Mouse (Mus musculus) forebrain, postnatal 0 days (tissue): ENCODE results near the gene Riox2. TPM values are rescaled to one million over a fixed set of nuclear protein-coding genes. Genes with fewer than 3 reads are reported as not detected.

Experiments used
- ATAC-seq: fragments of 200-750 bp; cut with Nextera tagmentation; 2 replicates; pipeline ENCODE4 v1.8.0; 2017; ENCODE audit warnings: mild to moderate bottlenecking, moderate library complexity
- DNase-seq: peaks from one replicate; pipeline ENCODE4 v3.0.0-alpha.2; 2015
- H3K27ac ChIP-seq: fragments of 300-500 bp; sonication (generic); 2 replicates; pipeline ENCODE4 v1.5.1; 2014; ENCODE audit warnings: low read depth, mild to moderate bottlenecking, antibody characterized with exemption, low read length, moderate library complexity, mixed read lengths
- H3K27me3 ChIP-seq: fragments of 300-500 bp; sonication (generic); 2 replicates; pipeline ENCODE4 v1.6.1; 2014; ENCODE audit warnings: mild to moderate bottlenecking, low read length, mixed read lengths; ENCODE audit not compliant: insufficient read depth
- H3K36me3 ChIP-seq: fragments of 300-500 bp; sonication (generic); 2 replicates; pipeline ENCODE4 v1.6.1; 2014; ENCODE audit warnings: mild to moderate bottlenecking, moderate library complexity; ENCODE audit not compliant: insufficient read depth
- H3K4me1 ChIP-seq: fragments of 300-500 bp; sonication (generic); 2 replicates; pipeline ENCODE4 v1.6.1; 2014; ENCODE audit warnings: antibody characterized with exemption; ENCODE audit not compliant: insufficient read depth
- H3K4me2 ChIP-seq: fragments of 300-500 bp; sonication (generic); 2 replicates; pipeline ENCODE4 v1.6.1; 2014; ENCODE audit warnings: low read depth, mild to moderate bottlenecking, moderate library complexity
- H3K4me3 ChIP-seq: fragments of 300-500 bp; sonication (generic); 2 replicates; pipeline ENCODE4 v1.5.1; 2014; ENCODE audit warnings: low read depth, low read length, mixed read lengths
- H3K9ac ChIP-seq: fragments of 300-500 bp; sonication (generic); 2 replicates; pipeline ENCODE4 v1.6.1; 2014; ENCODE audit warnings: mild to moderate bottlenecking
- H3K9me3 ChIP-seq: fragments of 300-500 bp; sonication (generic); 2 replicates; pipeline ENCODE4 v1.6.1; 2016; ENCODE audit warnings: low read length
- CTCF ChIP-seq: sonication (generic); IDR thresholded peaks from 2 replicates; pipeline ENCODE4 v1.5.1; 2016; ENCODE audit warnings: antibody characterized with exemption, control low read depth, low read depth
- WGBS: fragments of 180-500 bp; shearing (Covaris S2); extraction: QIAGEN DNeasy Blood & Tissue Kit; methylation state at CpG from one replicate; pipeline ENCODE4 v1.1.7; 2014; 5-methylcytosine and 5-hydroxymethylcytosine counted together
- polyA plus RNA-seq: library from polyadenylated mRNA; unstranded; fragments of >200 nt; fragmentation: Nextera tagmentation; extraction: Ambion mirVana; gene quantifications from 2 replicates; pipeline ENCODE4 v1.2.1, GENCODE M21; 2015
- total RNA-seq: library from RNA; depleted of rRNA; stranded (reverse); fragments of >200 nt; gene quantifications from 2 replicates; pipeline ENCODE4 v1.2.3, GENCODE M21; 2014

Gene Riox2
- total and polyA plus RNA-seq, 2 experiments from 2014 or later: 9.8 to 12.2 TPM

DNA sequence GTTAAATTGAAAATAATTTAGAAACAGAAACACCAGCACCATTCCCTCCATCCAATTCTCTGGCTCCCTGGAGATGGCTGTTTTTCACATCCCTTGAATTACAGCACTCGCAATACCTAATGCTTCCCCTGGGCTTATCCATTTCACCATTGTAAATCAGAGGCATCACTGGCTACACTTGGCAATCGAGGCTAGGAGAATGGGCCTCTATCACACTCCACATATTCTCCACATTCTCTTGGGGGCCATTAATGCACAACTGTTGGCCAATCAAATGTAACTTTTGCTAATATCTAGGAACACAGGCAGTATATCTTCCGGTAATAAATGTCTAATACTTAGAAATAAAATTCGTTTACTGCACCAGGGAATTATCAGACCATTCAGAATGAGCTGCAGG, 8.0 kb upstream of the Riox2 start:
- DNase-seq: no peak
- Histone ChIP-seq H3K4me3 (no peak overlapping the region), H3K27ac (no peak overlapping the region), H3K9ac (no peak overlapping the region), H3K4me2 (no peak overlapping the region), H3K4me1 (no peaks in the 10 kb centered on the region), H3K36me3 (no peaks in the 10 kb centered on the region), H3K9me3 (no peaks in the 10 kb centered on the region), H3K27me3 (no peaks in the 10 kb centered on the region)
- WGBS: 84% methylated on average over 4 of the region's 4 CpGs
- ATAC-seq: no peak
- TF ChIP-seq CTCF: no peak

DNA sequence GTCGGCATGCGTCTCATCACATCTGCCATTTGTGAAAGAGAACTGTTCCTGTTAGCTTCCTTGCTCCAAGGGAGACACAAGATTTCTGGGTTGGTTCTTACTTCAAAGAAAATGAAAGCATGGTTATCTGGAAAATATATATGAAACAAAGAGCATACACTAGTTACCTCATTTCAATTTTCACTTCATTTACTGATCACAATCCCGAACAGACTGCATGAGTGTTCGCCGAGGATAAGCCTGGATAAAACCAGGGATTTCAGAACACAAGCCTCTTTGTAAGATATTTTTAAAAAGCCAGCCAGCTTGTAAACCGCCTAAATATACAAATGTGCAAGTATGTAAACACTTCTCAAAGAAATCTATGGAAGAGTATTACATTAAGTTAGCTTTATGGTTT, 7.6 kb upstream of the Riox2 start:
- H3K36me3 ChIP-seq: no peaks in the 10 kb centered on the region
- no peak for TF ChIP-seq CTCF
- no peaks in the 10 kb centered on the region for H3K27me3 ChIP-seq
- H3K27ac ChIP-seq: no peak overlapping the region
- DNase-seq (no peak), ATAC-seq (no peak)
- no peaks in the 10 kb centered on the region for H3K4me1 ChIP-seq
- no peaks in the 10 kb centered on the region for H3K9me3 ChIP-seq
- no peak overlapping the region for H3K4me2 ChIP-seq
- no peak overlapping the region for H3K9ac ChIP-seq
- no peak overlapping the region for H3K4me3 ChIP-seq
- 86% methylated on average over 6 of the region's 6 CpGs for WGBS

DNA sequence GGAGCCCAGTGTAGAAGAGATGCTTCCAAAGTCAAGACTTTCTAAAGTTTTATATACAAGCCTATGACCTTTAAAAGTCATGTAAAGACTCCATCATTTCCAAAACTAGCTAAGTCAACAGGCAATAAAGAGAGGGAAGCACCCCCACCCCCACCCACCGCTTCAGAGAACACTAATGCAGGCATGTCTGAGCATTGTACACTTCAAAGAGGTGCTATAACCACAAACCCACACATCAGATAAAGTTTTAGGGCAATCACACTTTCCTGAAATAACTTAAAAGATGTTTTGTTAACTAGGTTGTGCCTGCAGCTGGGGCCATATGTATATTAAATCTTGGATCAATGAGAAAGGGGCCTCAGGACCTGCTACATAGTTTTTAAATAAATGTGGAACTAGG, 1.7 kb upstream of the Riox2 start:
- Histone ChIP-seq H3K9ac (no peak overlapping the region), H3K36me3 (no peaks in the 10 kb centered on the region), H3K27ac (no peak overlapping the region), H3K4me2 (no peak overlapping the region), H3K27me3 (no peaks in the 10 kb centered on the region), H3K4me1 (no peaks in the 10 kb centered on the region), H3K4me3 (no peak overlapping the region), H3K9me3 (no peaks in the 10 kb centered on the region)
- no peak for TF ChIP-seq CTCF
- ATAC-seq: no peak
- no peak for DNase-seq
- WGBS: 93% methylated on average over 1 of the region's 1 CpGs

DNA sequence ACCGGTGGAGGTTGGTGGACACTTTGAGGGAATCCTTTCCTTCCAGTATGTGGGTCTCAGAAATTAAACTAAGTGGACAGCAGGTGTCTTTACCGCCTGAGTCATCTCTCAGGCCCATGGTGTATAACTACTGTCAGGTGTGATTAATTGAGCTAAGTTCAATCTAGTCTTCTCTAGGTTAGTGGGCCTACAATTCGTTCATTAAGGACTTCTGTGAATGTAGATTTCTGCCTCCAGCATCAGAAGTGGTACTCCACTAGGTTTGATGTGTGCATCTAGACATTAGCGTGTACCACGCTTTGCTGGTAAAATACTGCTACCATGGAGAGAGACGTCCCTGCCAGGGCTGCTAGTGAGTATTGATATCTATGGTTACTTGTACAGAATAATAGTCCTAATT, 971 bp downstream of the Riox2 start:
- Histone ChIP-seq H3K27me3 (no peaks in the 10 kb centered on the region), H3K4me3 (peak overlapping the region; percentile 64), H3K36me3 (no peaks in the 10 kb centered on the region), H3K27ac (no peak overlapping the region), H3K4me1 (no peaks in the 10 kb centered on the region), H3K4me2 (peak overlapping the region; percentile 58), H3K9me3 (no peaks in the 10 kb centered on the region), H3K9ac (0 out of 2 replicates have a peak overlapping the region, but pooled peaks have one; percentile 64)
- no peak for ATAC-seq
- TF ChIP-seq CTCF: no peak
- DNase-seq: no peak
- 50% methylated on average over 6 of the region's 6 CpGs for whole genome bisulfite sequencing

DNA sequence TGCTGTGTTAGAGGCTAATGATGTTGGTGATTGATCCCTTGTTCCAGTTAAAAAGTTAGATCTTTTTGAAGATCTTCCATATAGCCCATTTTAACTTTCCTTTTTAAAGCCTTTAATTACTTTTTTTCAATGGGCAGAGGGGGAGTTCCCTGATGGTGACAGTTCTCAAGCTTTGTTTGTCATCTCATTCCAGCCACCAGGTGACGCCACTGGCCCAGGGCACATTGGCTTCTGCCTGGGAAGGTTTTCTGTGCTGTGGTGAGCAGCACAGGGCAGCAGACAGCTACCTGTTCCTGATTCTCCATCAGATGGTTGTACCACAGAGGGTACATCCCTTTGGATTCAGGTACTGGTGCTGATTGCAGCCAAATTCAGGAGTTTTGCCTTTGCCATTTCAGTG, 3.2 kb downstream of the Riox2 start:
- TF ChIP-seq CTCF: peak; percentile 81
- no peak overlapping the region for H3K27ac ChIP-seq
- H3K36me3 ChIP-seq: no peaks in the 10 kb centered on the region
- DNase-seq: peak; percentile 55
- no peak for ATAC-seq
- H3K9ac ChIP-seq: no peak overlapping the region
- H3K4me2 ChIP-seq: no peak overlapping the region
- H3K4me1 ChIP-seq: no peaks in the 10 kb centered on the region
- no peaks in the 10 kb centered on the region for H3K27me3 ChIP-seq
- H3K4me3 ChIP-seq: no peak overlapping the region
- no peaks in the 10 kb centered on the region for H3K9me3 ChIP-seq
- 8% methylated on average over 1 of the region's 1 CpGs for WGBS

DNA sequence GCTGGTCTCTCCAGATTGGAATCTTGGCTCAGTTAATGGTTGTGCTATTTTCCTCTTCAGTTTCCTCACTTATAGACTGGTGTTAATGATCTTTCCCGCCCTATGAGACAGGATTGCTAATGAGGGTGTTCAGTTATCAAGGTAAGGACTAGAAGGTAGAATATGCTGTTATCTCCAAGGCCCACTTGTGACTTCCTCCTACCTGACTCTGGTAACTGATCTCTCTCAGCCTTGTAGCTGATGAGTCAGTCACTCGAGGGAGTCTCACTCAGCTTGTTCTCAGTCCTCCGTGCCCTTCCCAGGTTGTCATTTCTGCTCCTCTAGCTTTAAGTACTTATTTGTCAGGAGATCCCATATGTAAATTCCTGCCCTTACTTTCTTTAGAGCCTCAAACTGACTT, 6.4 kb downstream of the Riox2 start:
- DNase-seq: no peak
- Histone ChIP-seq H3K4me1 (no peaks in the 10 kb centered on the region), H3K4me3 (no peak overlapping the region), H3K27me3 (no peaks in the 10 kb centered on the region), H3K27ac (no peak overlapping the region), H3K9me3 (no peaks in the 10 kb centered on the region), H3K36me3 (peaks cover 4% of the 10 kb centered on the region; the same call in 1 of the 2 replicates), H3K9ac (no peak overlapping the region), H3K4me2 (no peak overlapping the region)
- no peak for TF ChIP-seq CTCF
- ATAC-seq: no peak
- 92% methylated on average over 3 of the region's 3 CpGs for WGBS

DNA sequence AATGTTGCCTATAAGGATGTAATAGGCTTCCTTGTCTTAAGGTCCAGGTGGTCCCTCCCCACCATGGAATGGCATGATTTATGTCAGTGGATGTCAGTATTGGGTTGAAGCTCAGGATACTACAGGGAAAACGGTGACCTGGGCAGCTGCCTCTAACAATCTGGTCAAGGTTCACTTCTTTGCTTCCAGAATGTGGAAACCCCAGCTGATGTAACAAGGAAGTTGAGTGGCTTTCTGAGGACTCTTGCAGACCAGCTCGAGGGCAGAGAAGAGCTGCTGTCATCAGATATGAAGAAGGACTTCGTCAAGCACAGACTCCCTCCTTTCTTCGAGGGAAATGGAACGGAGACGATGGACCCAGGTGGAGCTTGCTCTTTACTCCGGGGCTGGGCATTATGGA, 15.7 kb downstream of the Riox2 start:
- H3K4me1 ChIP-seq: no peaks in the 10 kb centered on the region
- ATAC-seq: no peak
- no peaks in the 10 kb centered on the region for H3K27me3 ChIP-seq
- 92% methylated on average over 7 of the region's 7 CpGs for WGBS
- no peak overlapping the region for H3K4me2 ChIP-seq
- H3K36me3 ChIP-seq: peaks cover 10% of the 10 kb centered on the region; the same call in 1 of the 2 replicates
- no peak overlapping the region for H3K4me3 ChIP-seq
- no peak for TF ChIP-seq CTCF
- no peaks in the 10 kb centered on the region for H3K9me3 ChIP-seq
- no peak overlapping the region for H3K9ac ChIP-seq
- DNase-seq: no peak
- no peak overlapping the region for H3K27ac ChIP-seq
